Mouse (Mus musculus) kidney, postnatal 4 days (tissue): ENCODE measurements around the gene Dock11.

Experiments used
- DNase-seq, 2 experiments: peaks; one replicate each; pipeline ENCODE4 v3.0.0; 2021; ENCODE audit warnings: mixed read lengths in 2 of 2

The Dock11 gene

GRCm38 (mm10) chrX:35951945-35952344, 63.3 kb downstream of the Dock11 start:
- DNase-seq: no peak

GRCm38 (mm10) chrX:35952521-35953095, 64.0 kb downstream of the Dock11 start:
- DNase-seq: no peak

- no peak for DNase-seq
Observed at GRCm38 (mm10) chrX:35956236-35956635, 67.6 kb downstream of the Dock11 start.

DNA sequence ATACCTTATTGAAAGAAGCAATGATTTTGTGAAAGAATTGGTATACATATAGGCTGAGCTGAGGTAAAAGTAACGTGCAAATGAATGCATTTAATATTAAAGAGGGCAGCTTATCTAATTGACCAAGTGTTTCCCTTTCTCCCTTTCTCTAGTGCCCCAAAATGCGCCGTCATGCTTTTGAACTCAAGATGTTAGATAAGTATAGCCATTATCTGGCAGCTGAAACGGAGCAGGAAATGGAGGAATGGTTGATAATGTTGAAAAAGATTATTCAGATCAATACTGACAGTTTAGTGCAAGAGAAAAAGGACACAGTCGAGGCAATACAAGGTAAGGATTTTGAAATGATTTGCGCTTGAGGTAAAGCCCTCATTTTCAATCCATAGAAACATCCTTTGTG, 74.5 kb downstream of the Dock11 start:
- no peak for DNase-seq

- no peak for DNase-seq
Observed at GRCm38 (mm10) chrX:35969276-35969675, 80.6 kb downstream of the Dock11 start.

- DNase-seq: no peak
Observed at GRCm38 (mm10) chrX:35976657-35977056, 88.0 kb downstream of the Dock11 start.

GRCm38 (mm10) chrX:35987981-35988380, 99.3 kb downstream of the Dock11 start:
- no peak for DNase-seq

DNA sequence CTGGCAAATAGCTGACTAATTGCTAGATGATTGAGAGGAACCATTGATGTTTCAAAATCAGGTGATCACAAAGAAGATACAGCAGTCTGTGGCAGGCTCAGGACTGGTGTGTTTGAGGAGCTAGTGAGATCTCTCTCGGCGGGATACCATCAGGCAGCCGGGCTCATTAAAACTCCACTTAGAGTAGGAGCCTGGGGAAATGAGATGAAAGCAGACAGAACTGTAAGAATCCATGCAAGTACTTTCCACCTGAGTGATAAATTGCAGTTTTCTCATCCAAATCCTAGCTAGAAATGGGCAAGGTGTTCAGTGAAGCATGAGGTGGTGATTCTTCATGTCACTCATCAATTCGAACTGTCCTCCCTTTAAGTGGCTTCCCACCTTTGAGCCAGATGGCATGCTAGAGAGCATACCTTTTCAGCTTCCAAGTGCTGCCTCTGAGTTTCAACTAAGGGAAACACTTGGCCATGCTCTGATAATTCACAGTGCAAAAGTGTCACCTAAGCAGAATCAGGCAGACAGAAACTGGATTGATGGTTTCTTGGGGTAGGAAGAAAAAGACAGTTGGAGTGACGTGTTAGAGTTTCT, 102.0 kb downstream of the Dock11 start:
- no peak for DNase-seq

- no peak for DNase-seq
Observed at GRCm38 (mm10) chrX:35994226-35994625, 105.6 kb downstream of the Dock11 start.

DNA sequence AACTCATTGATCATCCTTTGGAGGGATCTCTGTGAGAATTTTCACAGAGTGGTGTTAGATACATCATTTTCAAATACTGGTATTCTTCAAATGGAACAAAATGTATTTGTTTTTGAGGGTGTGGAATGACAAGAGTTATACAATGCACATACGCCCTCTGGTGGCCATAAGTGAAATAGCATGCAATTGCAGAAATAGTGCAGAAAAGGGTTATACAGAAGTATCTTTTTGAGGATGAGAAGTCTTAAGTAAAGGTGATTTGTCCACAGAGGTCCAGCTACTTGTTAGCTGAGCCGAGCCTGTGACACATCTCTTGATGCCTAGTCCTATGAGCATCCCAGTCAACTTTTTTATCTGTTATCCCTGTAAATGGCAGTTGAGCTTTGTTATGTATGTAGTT, 108.4 kb downstream of the Dock11 start:
- peak; percentile 14 to 21 for DNase-seq

- no peak for DNase-seq
Observed at GRCm38 (mm10) chrX:35997793-35998419, 109.3 kb downstream of the Dock11 start.

- DNase-seq: no peak
Observed at GRCm38 (mm10) chrX:36025651-36026050, 137.0 kb downstream of the Dock11 start.

GRCm38 (mm10) chrX:36031113-36031512, 142.5 kb downstream of the Dock11 start:
- no peak for DNase-seq

DNA sequence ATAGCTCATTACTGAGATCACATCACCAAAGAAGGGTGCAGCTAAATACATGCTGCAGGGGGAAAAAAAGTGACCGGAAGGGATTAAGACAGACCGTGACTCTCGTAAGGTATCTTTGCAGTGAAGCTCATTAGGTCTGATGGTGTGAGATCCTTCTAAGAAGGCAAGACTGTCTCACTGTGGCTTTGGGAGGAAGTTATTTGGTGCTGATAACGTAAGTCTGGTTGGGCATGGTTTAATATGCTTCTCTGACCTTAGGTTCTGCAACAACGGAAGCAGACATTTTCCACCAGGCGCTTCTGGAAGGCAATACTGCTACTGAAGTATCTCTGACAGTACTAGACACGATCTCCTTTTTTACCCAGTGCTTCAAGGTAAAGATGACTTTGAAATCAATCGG, 145.4 kb downstream of the Dock11 start:
- DNase-seq: no peak

GRCm38 (mm10) chrX:36045731-36046130, 157.1 kb downstream of the Dock11 start:
- no peak for DNase-seq

DNA sequence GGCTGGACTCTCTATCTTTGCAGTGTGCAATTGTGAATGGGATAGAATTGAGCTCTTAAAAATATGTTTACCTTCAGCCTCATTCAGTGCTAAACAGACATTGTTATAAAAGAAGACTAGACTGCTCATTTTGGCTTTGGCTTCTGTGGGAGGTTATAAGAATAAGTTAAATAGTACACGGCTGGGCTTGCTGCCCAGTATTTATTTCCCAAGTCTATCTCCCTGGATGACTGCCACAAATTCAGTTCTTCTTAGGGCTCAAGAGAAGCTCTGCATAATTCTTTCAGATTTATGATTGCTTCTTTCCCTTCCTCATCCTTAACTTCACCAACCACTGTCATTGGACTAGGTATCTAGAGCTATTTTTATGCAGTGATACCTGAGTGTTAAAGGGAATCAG, 158.8 kb downstream of the Dock11 start:
- DNase-seq: peak; percentile 15 to 24

DNA sequence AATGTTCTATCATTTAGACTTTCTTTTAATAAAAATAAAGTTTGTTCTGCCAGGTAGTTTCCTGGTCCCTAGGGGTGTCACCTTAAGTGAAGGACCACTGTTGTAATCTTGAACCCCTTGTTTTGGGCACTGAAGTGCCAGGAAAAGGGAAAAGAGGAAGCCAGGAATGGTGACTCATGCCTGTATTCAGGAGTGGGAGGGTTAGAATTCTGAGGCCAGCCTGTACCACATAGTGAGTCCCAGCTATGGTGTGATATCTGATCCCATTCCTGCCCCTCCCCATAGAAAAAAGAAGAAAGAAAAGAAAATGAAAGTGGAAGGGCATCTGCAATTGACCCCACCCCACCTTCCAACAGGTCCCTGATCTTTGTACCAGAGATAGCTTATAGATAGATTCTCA, 161.7 kb downstream of the Dock11 start:
- no peak for DNase-seq

GRCm38 (mm10) chrX:36073997-36074396, 185.4 kb downstream of the Dock11 start:
- no peak for DNase-seq

GRCm38 (mm10) chrX:36077164-36077563, 188.5 kb downstream of the Dock11 start:
- DNase-seq: no peak

DNA sequence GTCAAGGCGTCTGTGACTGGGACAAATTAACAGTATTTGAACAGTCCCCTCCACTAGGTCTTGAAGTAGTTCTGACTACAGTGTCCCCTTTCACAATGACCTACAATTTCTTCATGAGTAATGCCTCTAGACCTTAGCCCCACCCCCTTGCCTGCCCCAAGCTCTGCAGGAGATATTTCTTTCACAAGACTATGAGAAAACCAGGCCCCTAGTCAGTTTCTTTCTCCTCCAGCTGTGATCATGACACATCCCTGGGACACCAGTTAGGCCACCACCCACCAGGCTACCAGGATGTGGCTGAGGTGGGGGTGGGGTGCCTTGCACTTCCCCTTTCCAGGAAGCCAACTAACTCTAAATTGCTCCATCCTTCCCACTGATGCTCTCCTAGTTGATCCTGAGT, 194.3 kb downstream of the Dock11 start:
- peak; percentile 1 to 2 for DNase-seq

- DNase-seq: no peak
Observed at GRCm38 (mm10) chrX:36088464-36089256, 200.0 kb downstream of the Dock11 start.

DNA sequence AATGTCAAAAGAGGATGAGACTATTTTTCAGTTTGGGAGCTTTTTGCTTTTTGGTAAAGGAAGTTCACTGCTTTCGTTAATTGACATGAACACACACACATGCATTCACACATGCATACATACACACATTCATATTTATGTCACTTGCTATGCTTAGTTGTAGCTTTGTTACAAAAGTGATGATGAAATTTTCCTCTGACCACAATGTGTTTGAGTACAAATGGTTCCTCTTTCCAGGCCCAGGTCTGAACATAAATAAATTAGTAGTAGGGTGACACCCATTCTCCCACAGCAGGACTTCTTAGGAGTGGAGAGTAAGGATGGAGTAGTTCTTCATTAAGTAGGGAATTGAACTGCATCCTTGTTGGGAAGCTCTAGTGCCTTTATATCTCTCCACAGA, 212.3 kb downstream of the Dock11 start:
- DNase-seq: no peak

GRCm38 (mm10) chrX:36101318-36101717, 212.7 kb downstream of the Dock11 start:
- no peak for DNase-seq

- no peak for DNase-seq
Observed at GRCm38 (mm10) chrX:36108601-36109000, 220.0 kb downstream of the Dock11 start.
